Mouse (Mus musculus) hindbrain, embryonic 11.5 days (tissue): ENCODE measurements around the gene Trappc12. TPM values are rescaled to one million over a fixed set of nuclear protein-coding genes. Genes with fewer than 3 reads are reported as not detected.
A peak's percentile ranks its signal among the peaks of the same experiment; 100 is the strongest.

ENCODE experiments used
- ATAC-seq: fragments of 200-750 bp; cut with Nextera tagmentation; 2 replicates; pipeline ENCODE4 v1.8.0; 2017; ENCODE audit warnings: mild to moderate bottlenecking, moderate TSS enrichment, moderate library complexity; ENCODE audit not compliant: low FRiP score
- DNase-seq: peaks from one replicate; pipeline ENCODE4 v3.0.0-alpha.2; 2015; ENCODE audit warnings: low spot score
- H3K27ac ChIP-seq: fragments of 300-500 bp; sonication (generic); 2 replicates; pipeline ENCODE4 v1.5.1; 2014; ENCODE audit warnings: mild to moderate bottlenecking, low read depth, low read length
- H3K27me3 ChIP-seq: fragments of 300-500 bp; sonication (generic); 2 replicates; pipeline ENCODE4 v1.6.1; 2014; ENCODE audit warnings: mild to moderate bottlenecking, low read length, moderate library complexity, mixed read lengths; ENCODE audit not compliant: control insufficient read depth, insufficient read depth
- H3K36me3 ChIP-seq: fragments of 300-500 bp; sonication (generic); 2 replicates; pipeline ENCODE4 v1.6.1; 2014; ENCODE audit warnings: mild to moderate bottlenecking, low read length, moderate library complexity, mixed read lengths; ENCODE audit not compliant: control insufficient read depth, insufficient read depth
- H3K4me1 ChIP-seq: fragments of 300-500 bp; sonication (generic); replicated peaks from 2 replicates; pipeline ENCODE4 v1.6.1; 2014; ENCODE audit warnings: low read length, mixed read lengths; ENCODE audit not compliant: control insufficient read depth, insufficient read depth
- H3K4me2 ChIP-seq: fragments of 300-500 bp; sonication (generic); replicated peaks from 2 replicates; pipeline ENCODE4 v1.6.1; 2014; ENCODE audit warnings: mild to moderate bottlenecking, low read depth, low read length
- H3K4me3 ChIP-seq: fragments of 300-500 bp; sonication (generic); 2 replicates; pipeline ENCODE4 v1.5.1; 2014; ENCODE audit warnings: low read depth, low read length
- H3K9ac ChIP-seq: fragments of 300-500 bp; sonication (generic); 2 replicates; pipeline ENCODE4 v1.6.1; 2014; ENCODE audit warnings: low read depth, low read length
- H3K9me3 ChIP-seq: fragments of 300-500 bp; sonication (generic); 2 replicates; pipeline ENCODE4 v1.6.1; 2016; ENCODE audit warnings: low read length; ENCODE audit not compliant: control insufficient read depth
- WGBS: fragments of 180-500 bp; shearing (Covaris S2); extraction: QIAGEN DNeasy Blood & Tissue Kit; methylation state at CpG from one replicate; pipeline ENCODE4 v1.1.7; 2014; 5-methylcytosine and 5-hydroxymethylcytosine counted together
- polyA plus RNA-seq: library from polyadenylated mRNA; unstranded; fragments of >200 nt; fragmentation: Nextera tagmentation; extraction: Ambion mirVana; gene quantifications from 2 replicates; pipeline ENCODE4 v1.2.1, GENCODE M21; 2014

The Trappc12 gene
- polyA plus RNA-seq, 1 experiment from 2014 or later = 36.6 TPM

DNA sequence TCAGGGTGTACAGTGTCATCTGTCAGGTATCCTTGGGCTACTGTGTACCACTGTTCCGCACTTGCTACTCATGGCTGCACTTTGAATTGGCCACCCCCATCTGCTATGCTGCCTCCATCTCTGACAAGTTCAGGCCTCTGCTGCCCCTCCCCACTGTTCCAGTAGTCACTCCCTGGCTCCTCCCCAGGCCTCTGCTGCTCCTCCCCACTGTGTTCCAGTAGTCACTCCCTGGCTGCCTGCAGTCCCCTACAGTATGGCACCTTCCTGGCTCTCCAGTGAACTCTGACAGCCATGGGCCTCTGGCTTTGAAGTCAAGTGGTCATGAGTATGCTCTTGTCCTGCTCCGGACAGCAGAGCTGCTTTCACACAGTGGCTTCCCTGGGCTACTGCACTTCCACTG is 56.0 kb downstream of the Trappc12 start:
- no peak overlapping the region for H3K27ac ChIP-seq
- WGBS = 89% methylated on average over 2 of the region's 2 CpGs
- no peak overlapping the region for H3K9ac ChIP-seq
- no peaks in the 10 kb centered on the region for H3K9me3 ChIP-seq
- H3K4me2 ChIP-seq = no peak overlapping the region
- DNase-seq (no peak), ATAC-seq (no peak)
- no peaks in the 10 kb centered on the region for H3K36me3 ChIP-seq
- no peaks in the 10 kb centered on the region for H3K27me3 ChIP-seq
- no peak overlapping the region for H3K4me3 ChIP-seq
- H3K4me1 ChIP-seq = no peaks in the 10 kb centered on the region

DNA sequence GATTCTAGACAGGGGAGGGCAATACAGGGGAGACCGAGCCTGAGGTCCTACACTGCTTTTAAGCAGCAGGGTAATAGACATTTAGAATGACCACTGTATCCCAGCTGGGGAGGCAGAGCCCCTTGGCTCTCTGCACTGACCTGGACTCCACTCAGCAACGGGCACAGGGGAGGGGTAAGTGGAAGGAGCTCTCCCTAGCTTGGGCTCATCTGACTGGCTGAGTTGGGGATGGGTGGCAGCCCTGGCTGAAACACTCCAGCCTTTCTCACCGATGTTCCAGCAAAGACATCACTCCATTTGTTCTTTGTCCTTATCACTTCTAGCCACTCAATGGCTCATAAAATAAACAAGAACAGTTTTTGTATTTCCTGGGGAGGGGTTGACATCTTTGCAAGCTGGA is 56.5 kb downstream of the Trappc12 start:
- Histone ChIP-seq H3K9me3 (no peaks in the 10 kb centered on the region), H3K36me3 (no peaks in the 10 kb centered on the region), H3K27me3 (no peaks in the 10 kb centered on the region), H3K9ac (no peak overlapping the region), H3K27ac (no peak overlapping the region), H3K4me3 (no peak overlapping the region), H3K4me2 (no peak overlapping the region), H3K4me1 (no peaks in the 10 kb centered on the region)
- DNase-seq (no peak), ATAC-seq (no peak)
- WGBS = 77% methylated on average over 3 of the region's 3 CpGs

DNA sequence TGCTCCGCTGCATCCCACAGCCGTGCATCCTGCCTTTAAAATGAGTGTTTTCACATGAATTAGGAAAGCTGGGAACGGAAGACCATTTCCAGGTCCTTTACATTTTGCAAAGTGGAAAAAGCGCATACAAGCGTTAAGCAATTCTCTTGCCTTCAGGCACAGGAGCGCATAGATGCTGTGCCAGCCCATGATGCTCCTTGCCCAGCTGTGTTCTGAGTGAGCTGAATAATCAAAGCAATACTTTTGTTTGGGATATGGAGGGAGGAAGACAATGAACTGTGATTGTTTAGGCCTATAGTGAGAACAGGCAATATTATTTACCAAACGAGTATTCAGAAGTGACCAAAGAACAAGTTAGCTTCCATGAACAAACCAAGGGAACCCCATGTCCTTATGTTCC is 59.5 kb downstream of the Trappc12 start:
- Histone ChIP-seq H3K27ac (no peak overlapping the region), H3K4me1 (0 out of 2 replicates have a peak, but pooled peaks cover 2% of the 10 kb centered on the region), H3K36me3 (no peaks in the 10 kb centered on the region), H3K9ac (no peak overlapping the region), H3K27me3 (no peaks in the 10 kb centered on the region), H3K4me3 (no peak overlapping the region), H3K9me3 (no peaks in the 10 kb centered on the region), H3K4me2 (no peak overlapping the region)
- 94% methylated on average over 7 of the region's 7 CpGs for WGBS
- no peak for DNase-seq
- ATAC-seq = no peak

DNA sequence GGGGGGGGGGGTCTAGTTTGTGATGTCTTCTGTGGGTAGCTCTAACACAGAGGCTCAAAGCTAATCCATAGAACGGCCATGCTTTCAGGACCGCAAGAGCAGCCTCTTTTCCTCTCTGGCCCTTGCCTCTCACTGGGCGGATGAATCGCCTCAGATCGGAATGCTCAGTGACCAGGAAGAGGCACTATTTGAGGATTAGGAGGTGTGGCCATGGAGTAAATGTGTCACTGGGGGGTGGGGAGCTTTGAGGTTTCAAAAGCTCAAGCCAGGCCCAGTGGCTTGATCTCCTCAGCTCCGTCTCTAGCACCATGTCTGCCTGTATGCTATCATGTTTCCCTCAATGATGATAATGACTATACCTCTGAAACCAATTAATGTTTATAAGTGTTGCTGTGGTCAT is 61.3 kb downstream of the Trappc12 start:
- Histone ChIP-seq H3K27me3 (no peaks in the 10 kb centered on the region), H3K4me1 (0 out of 2 replicates have a peak, but pooled peaks cover 2% of the 10 kb centered on the region), H3K9me3 (no peaks in the 10 kb centered on the region), H3K36me3 (no peaks in the 10 kb centered on the region), H3K9ac (no peak overlapping the region), H3K27ac (no peak overlapping the region), H3K4me2 (no peak overlapping the region), H3K4me3 (no peak overlapping the region)
- ATAC-seq = no peak
- WGBS = 88% methylated on average over 6 of the region's 6 CpGs
- DNase-seq = no peak

GRCm38 (mm10) chr12:28686199-28686879 is 63.9 kb downstream of the Trappc12 start:
- H3K36me3 ChIP-seq = no peaks in the 10 kb centered on the region
- H3K4me2 ChIP-seq = no peak overlapping the region
- no peaks in the 10 kb centered on the region for H3K9me3 ChIP-seq
- ATAC-seq = peak; percentile 56
- no peak overlapping the region for H3K27ac ChIP-seq
- 51% methylated on average over 8 of the region's 8 CpGs for WGBS
- H3K27me3 ChIP-seq = no peaks in the 10 kb centered on the region
- no peak overlapping the region for H3K4me3 ChIP-seq
- 0 out of 2 replicates have a peak, but pooled peaks cover 2% of the 10 kb centered on the region for H3K4me1 ChIP-seq
- H3K9ac ChIP-seq = no peak overlapping the region
- DNase-seq = no peak

GRCm38 (mm10) chr12:28685771-28686170 is 64.5 kb downstream of the Trappc12 start:
- H3K4me2 ChIP-seq = no peak overlapping the region
- H3K4me3 ChIP-seq = no peak overlapping the region
- no peak overlapping the region for H3K9ac ChIP-seq
- 0 out of 2 replicates have a peak, but pooled peaks cover 2% of the 10 kb centered on the region for H3K4me1 ChIP-seq
- no peak overlapping the region for H3K27ac ChIP-seq
- H3K9me3 ChIP-seq = no peaks in the 10 kb centered on the region
- WGBS = 55% methylated on average over 3 of the region's 3 CpGs
- no peaks in the 10 kb centered on the region for H3K36me3 ChIP-seq
- ATAC-seq (0 out of 2 replicates have a peak, but pooled peaks have one; percentile 6), DNase-seq (no peak)
- no peaks in the 10 kb centered on the region for H3K27me3 ChIP-seq

DNA sequence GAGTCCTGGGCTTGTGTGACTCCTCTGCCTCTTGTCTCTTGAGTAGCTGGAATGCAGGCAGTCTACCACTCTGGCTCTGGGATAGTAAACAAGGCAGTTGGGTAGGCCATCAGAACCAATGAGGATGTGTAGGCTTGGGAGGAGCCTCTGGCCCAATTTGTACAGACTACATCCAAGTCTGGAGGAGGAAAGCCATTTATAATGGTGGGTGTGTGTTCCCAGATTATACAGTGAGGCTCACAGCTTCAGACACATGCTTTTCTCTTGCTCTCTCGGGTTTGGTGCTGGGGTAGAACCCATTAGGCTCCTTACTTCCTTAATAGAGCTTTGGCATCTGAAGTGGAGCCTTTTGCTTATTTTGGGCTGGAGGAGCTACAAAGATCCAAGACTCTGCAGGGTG is 65.6 kb downstream of the Trappc12 start:
- H3K9me3 ChIP-seq = no peaks in the 10 kb centered on the region
- H3K4me2 ChIP-seq = no peak overlapping the region
- H3K27me3 ChIP-seq = no peaks in the 10 kb centered on the region
- H3K36me3 ChIP-seq = no peaks in the 10 kb centered on the region
- ATAC-seq = no peak
- no peak overlapping the region for H3K9ac ChIP-seq
- no peak for DNase-seq
- no peak overlapping the region for H3K27ac ChIP-seq
- H3K4me3 ChIP-seq = no peak overlapping the region
- 89% methylated on average over 1 of the region's 1 CpGs for WGBS
- 0 out of 2 replicates have a peak, but pooled peaks cover 2% of the 10 kb centered on the region for H3K4me1 ChIP-seq

DNA sequence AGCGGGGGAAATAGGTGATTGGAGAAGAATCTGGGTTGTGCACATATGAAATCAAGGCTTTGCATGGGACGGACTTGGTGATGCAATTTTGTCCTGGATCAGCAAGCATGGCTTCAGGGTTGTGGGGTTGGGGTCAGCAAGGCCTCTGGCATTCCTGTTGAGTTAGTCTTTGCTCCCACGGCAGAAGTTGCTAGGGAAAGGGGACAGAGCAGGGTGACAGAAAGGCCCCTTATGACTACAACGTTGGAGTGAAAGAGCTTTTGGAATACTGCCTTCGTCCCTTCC is 74.4 kb downstream of the Trappc12 start:
- ATAC-seq = no peak
- H3K9me3 ChIP-seq = no peaks in the 10 kb centered on the region
- peak overlapping the region; percentile 66 for H3K4me2 ChIP-seq
- no peak for DNase-seq
- 0 out of 2 replicates have a peak, but pooled peaks cover 3% of the 10 kb centered on the region for H3K4me1 ChIP-seq
- peak overlapping the region; percentile 41 for H3K4me3 ChIP-seq
- 66% methylated on average over 5 of the region's 5 CpGs for WGBS
- H3K9ac ChIP-seq = peak overlapping the region; percentile 66
- peak overlapping the region; percentile 89 for H3K27ac ChIP-seq
- no peaks in the 10 kb centered on the region for H3K36me3 ChIP-seq
- H3K27me3 ChIP-seq = no peaks in the 10 kb centered on the region
